Mouse (Mus musculus) kidney, adult 9 months (tissue): ENCODE results near the gene Olfr221.
A peak's percentile ranks its signal among the peaks of the same experiment; 100 is the strongest.
"Not testable (repeated sequence)": the region's sequence is repeated elsewhere in the genome, so short reads cannot be mapped to it uniquely, and the experiment has no call there.

Experiments
- DNase-seq: peaks from one replicate; pipeline ENCODE4 v3.0.0; 2022

Gene Olfr221

GRCm38 (mm10) chr14:52042359-52042758 is at the start of gene Olfr221:
Gene Olfr221 (minus strand): TSS chr14:52042459.
- DNase-seq = not testable (repeated sequence)

GRCm38 (mm10) chr14:52083083-52083482 is 40.8 kb upstream of the Olfr221 start:
- no peak for DNase-seq

GRCm38 (mm10) chr14:52071599-52072137 is 29.4 kb upstream of the Olfr221 start:
- DNase-seq = no peak

- DNase-seq = no peak
Measured at GRCm38 (mm10) chr14:52066135-52066534, 23.9 kb upstream of the Olfr221 start.

GRCm38 (mm10) chr14:52061798-52062197 is 19.5 kb upstream of the Olfr221 start:
- no peak for DNase-seq

GRCm38 (mm10) chr14:52060800-52061199 is 18.5 kb upstream of the Olfr221 start:
- no peak for DNase-seq

- no peak for DNase-seq
Measured at GRCm38 (mm10) chr14:52059982-52060381, 17.7 kb upstream of the Olfr221 start.

GRCm38 (mm10) chr14:52052720-52053119 is 10.5 kb upstream of the Olfr221 start:
- DNase-seq = not testable (repeated sequence)

GRCm38 (mm10) chr14:52045966-52046565 is 3.8 kb upstream of the Olfr221 start:
- no peak for DNase-seq

- peak; percentile 17 for DNase-seq
Measured at GRCm38 (mm10) chr14:52044901-52045678, 2.8 kb upstream of the Olfr221 start.

GRCm38 (mm10) chr14:52043446-52043845 is 1.2 kb upstream of the Olfr221 start:
- no peak for DNase-seq

- no peak for DNase-seq
Measured at GRCm38 (mm10) chr14:52039332-52039731, 2.9 kb downstream of the Olfr221 start.

GRCm38 (mm10) chr14:52035926-52036325 is 6.3 kb downstream of the Olfr221 start:
- no peak for DNase-seq

GRCm38 (mm10) chr14:52026342-52026741 is 15.9 kb downstream of the Olfr221 start:
- DNase-seq = no peak

- DNase-seq = no peak
Measured at GRCm38 (mm10) chr14:52024133-52024532, 18.1 kb downstream of the Olfr221 start.

- peak; percentile 96 for DNase-seq
Measured at GRCm38 (mm10) chr14:52022709-52023459, 19.4 kb downstream of the Olfr221 start.

GRCm38 (mm10) chr14:52022244-52022708 is 20.0 kb downstream of the Olfr221 start:
- no peak for DNase-seq

GRCm38 (mm10) chr14:52021568-52022212 is 20.6 kb downstream of the Olfr221 start:
- DNase-seq = no peak

- no peak for DNase-seq
Measured at GRCm38 (mm10) chr14:52021138-52021529, 21.1 kb downstream of the Olfr221 start.

GRCm38 (mm10) chr14:52020486-52021137 is 21.6 kb downstream of the Olfr221 start, which contains the start of gene Zfp219:
Gene Zfp219 (minus strand): TSS chr14:52020733.
- DNase-seq = peak; percentile 91

GRCm38 (mm10) chr14:52019590-52020340 is 22.5 kb downstream of the Olfr221 start:
- peak; percentile 99 for DNase-seq
